Mouse (Mus musculus): ENCODE results near the gene Trip11. TPM values are rescaled to one million over a fixed set of nuclear protein-coding genes. Genes with fewer than 3 reads are reported as not detected.

Gene Trip11
- total and polyA plus RNA-seq, 3 experiments, result 5.1 to 12.8 (median 10.4) TPM

GRCm38 (mm10) chr12:101888312-101888711 is 24.8 kb downstream of the Trip11 start:
- H3K9ac ChIP-seq (ENCODE audit: insufficient read depth, low read depth), result no peak overlapping the region
- no peaks in the 10 kb centered on the region for H3K27me3 ChIP-seq (replicated peaks)
- in situ Hi-C loops (cut with MboI; ENCODE audit: low pct_ligation_motif_present, low pct_unique_long_range_greater_than_20kb, low sequenced_read_pairs) (no loop called here), dilution Hi-C loops (cut with MboI; ENCODE audit: extremely low pct_ligation_motif_present, extremely low pct_unique_long_range_greater_than_20kb, low sequenced_read_pairs) (no loop called here)
- no peak overlapping the region for H3K4me2 ChIP-seq (ENCODE audit: insufficient read depth, low read depth, poor library complexity, severe bottlenecking)
- no peaks in the 10 kb centered on the region for H3K9me3 ChIP-seq (replicated peaks; ENCODE audit: low read length)
- H3K36me3 ChIP-seq (replicated peaks in 1 of 2; ENCODE audit: control insufficient read depth in 1 of 2, insufficient read depth in 1 of 2, low read length in 1 of 2), result peaks cover 51 to 84% of the 10 kb centered on the region in 2 experiments
- H3K27ac ChIP-seq (ENCODE audit: insufficient read depth, low read depth), result no peak overlapping the region
- H3K4me1 ChIP-seq (ENCODE audit: control insufficient read depth in 1 of 2, insufficient read depth in 2 of 2), result no peaks in the 10 kb centered on the region
- H3K4me3 ChIP-seq (replicated peaks in 1 of 3; ENCODE audit: low read depth in 2 of 3, low read length in 2 of 3, poor library complexity in 1 of 3), result no peak overlapping the region
- no peak for DNase-seq (ENCODE audit: extremely low read depth)
- no peak for TF ChIP-seq JUN (IDR thresholded peaks at IDR 0.05; ENCODE audit: insufficient read depth, low read depth, low read length)
- TF ChIP-seq EP300 (IDR thresholded peaks at IDR 0.05; ENCODE audit: low read length), result no peak
- TF ChIP-seq ZC3H11A (IDR thresholded peaks at IDR 0.05; ENCODE audit: low read depth, low read length), result no peak
- TF ChIP-seq HCFC1 (IDR thresholded peaks at IDR 0.05; ENCODE audit: low read depth, low read length), result no peak
- no peak for TF ChIP-seq TBP (conservative IDR thresholded peaks at IDR 0.05; ENCODE audit: low read depth, low read length)
- TF ChIP-seq MYC (IDR thresholded peaks at IDR 0.05; ENCODE audit: low read depth, low read length), result no peak
- no peak for TF ChIP-seq POLR2A (IDR thresholded peaks at IDR 0.05; ENCODE audit: low read depth, low read length)
- TF ChIP-seq CHD1 (IDR thresholded peaks at IDR 0.05; ENCODE audit: low read depth, low read length), result no peak
- TF ChIP-seq IRF4 (IDR thresholded peaks at IDR 0.05; ENCODE audit: low read depth, low read length), result no peak
- TF ChIP-seq ETS1 (conservative IDR thresholded peaks at IDR 0.05; ENCODE audit: low read depth, low read length), result no peak
- no peaks in the 10 kb centered on the region for H3K79me2 ChIP-seq (replicated peaks; ENCODE audit: control insufficient read depth, extremely low read depth, insufficient read depth, poor library complexity, severe bottlenecking)

- H3K9me3 ChIP-seq (replicated peaks; ENCODE audit: low read length), result no peaks in the 10 kb centered on the region
- no peaks in the 10 kb centered on the region for H3K27me3 ChIP-seq (replicated peaks)
- TF ChIP-seq ZMIZ1 (IDR thresholded peaks at IDR 0.05; ENCODE audit: low read depth, low read length) (no peak), UBTF (IDR thresholded peaks at IDR 0.05; ENCODE audit: low read depth, low read length) (no peak), JUN (IDR thresholded peaks at IDR 0.05; ENCODE audit: insufficient read depth, low read depth, low read length) (no peak), ZNF384 (IDR thresholded peaks at IDR 0.05; ENCODE audit: low read depth, low read length) (no peak), ZC3H11A (IDR thresholded peaks at IDR 0.05; ENCODE audit: low read depth, low read length) (no peak), PAX5 (IDR thresholded peaks at IDR 0.05; ENCODE audit: low read length) (no peak), POLR2AphosphoS2 (IDR thresholded peaks at IDR 0.05; ENCODE audit: low read depth, low read length) (no peak), ELF1 (IDR thresholded peaks at IDR 0.05; ENCODE audit: low read depth, low read length) (no peak), RCOR1 (conservative IDR thresholded peaks at IDR 0.05; ENCODE audit: low read depth, low read length) (no peak), IRF4 (IDR thresholded peaks at IDR 0.05; ENCODE audit: low read depth, low read length) (no peak), JUND (conservative IDR thresholded peaks at IDR 0.05; ENCODE audit: low read depth, low read length) (no peak), CHD2 (IDR thresholded peaks at IDR 0.05; ENCODE audit: low read length) (no peak), MAFK (IDR thresholded peaks at IDR 0.05; ENCODE audit: insufficient replicate concordance, low read length) (no peak)
- no peak for DNase-seq (ENCODE audit: extremely low read depth)
- peaks cover 2% of the 10 kb centered on the region; the same call in 1 of the 2 replicates for H3K79me2 ChIP-seq (replicated peaks; ENCODE audit: control insufficient read depth, extremely low read depth, insufficient read depth, poor library complexity, severe bottlenecking)
- peaks cover 33 to 78% of the 10 kb centered on the region in 2 experiments for H3K36me3 ChIP-seq (replicated peaks in 1 of 2; ENCODE audit: control insufficient read depth in 1 of 2, insufficient read depth in 1 of 2, low read length in 1 of 2)
- no peaks in the 10 kb centered on the region for H3K4me1 ChIP-seq (ENCODE audit: control insufficient read depth in 1 of 2, insufficient read depth in 2 of 2)
- H3K9ac ChIP-seq (ENCODE audit: insufficient read depth, low read depth), result no peak overlapping the region
- in situ Hi-C loops (cut with MboI; ENCODE audit: low pct_ligation_motif_present, low pct_unique_long_range_greater_than_20kb, low sequenced_read_pairs), result no loop called here
- H3K4me2 ChIP-seq (ENCODE audit: insufficient read depth, low read depth, poor library complexity, severe bottlenecking), result no peak overlapping the region
- no peak overlapping the region for H3K27ac ChIP-seq (ENCODE audit: insufficient read depth, low read depth)
- dilution Hi-C loops (cut with MboI; ENCODE audit: extremely low pct_ligation_motif_present, extremely low pct_unique_long_range_greater_than_20kb, low sequenced_read_pairs), result no loop called here
- H3K4me3 ChIP-seq (replicated peaks in 1 of 3; ENCODE audit: low read depth in 2 of 3, low read length in 2 of 3, poor library complexity in 1 of 3), result no peak overlapping the region
Observed at GRCm38 (mm10) chr12:101884926-101885325, 28.1 kb downstream of the Trip11 start.
